Mouse (Mus musculus): ENCODE results near the gene Sorl1.

Gene Sorl1

DNA sequence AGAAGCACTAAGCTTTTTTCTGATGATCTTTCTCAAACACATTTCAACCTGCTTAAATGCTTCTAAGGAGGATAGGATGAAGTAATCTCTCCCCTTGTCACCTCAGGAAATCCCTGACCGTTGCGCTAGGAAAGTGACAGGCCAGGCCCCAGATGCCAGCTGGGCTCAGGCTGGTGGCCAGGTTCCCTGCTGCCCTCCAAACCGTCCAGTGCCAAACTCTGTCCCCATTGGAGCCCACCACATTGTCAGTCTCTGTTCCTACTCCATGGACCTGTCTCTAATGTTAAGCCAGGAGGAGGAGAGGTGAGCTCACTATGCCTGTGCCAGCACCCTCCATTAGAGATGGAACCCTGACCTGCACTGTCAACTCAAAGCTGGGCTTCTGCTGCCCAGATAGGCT lies 149.4 kb downstream of the Sorl1 start:
- 0 out of 2 replicates have a peak, but pooled peaks have one; percentile 26 for ATAC-seq (ENCODE audit: insufficient number of reproducible peaks, low FRiP score, low TSS enrichment)

GRCm38 (mm10) chr9:41973775-41974657 lies 150.1 kb downstream of the Sorl1 start:
- ATAC-seq (ENCODE audit: insufficient number of reproducible peaks, low FRiP score, low TSS enrichment): 0 out of 2 replicates have a peak, but pooled peaks have one; percentile 31

GRCm38 (mm10) chr9:41969961-41970360 lies 154.1 kb downstream of the Sorl1 start:
- no peak for ATAC-seq (ENCODE audit: insufficient number of reproducible peaks, low FRiP score, low TSS enrichment)

- ATAC-seq (ENCODE audit: insufficient number of reproducible peaks, low FRiP score, low TSS enrichment): no peak
These were observed 155.2 kb downstream of the Sorl1 start for GRCm38 (mm10) chr9:41968673-41969460.

GRCm38 (mm10) chr9:41961274-41961673 lies 162.8 kb downstream of the Sorl1 start:
- no peak for ATAC-seq (ENCODE audit: insufficient number of reproducible peaks, low FRiP score, low TSS enrichment)

GRCm38 (mm10) chr9:41958282-41958681 lies 165.8 kb downstream of the Sorl1 start:
- no peak for ATAC-seq (ENCODE audit: insufficient number of reproducible peaks, low FRiP score, low TSS enrichment)

DNA sequence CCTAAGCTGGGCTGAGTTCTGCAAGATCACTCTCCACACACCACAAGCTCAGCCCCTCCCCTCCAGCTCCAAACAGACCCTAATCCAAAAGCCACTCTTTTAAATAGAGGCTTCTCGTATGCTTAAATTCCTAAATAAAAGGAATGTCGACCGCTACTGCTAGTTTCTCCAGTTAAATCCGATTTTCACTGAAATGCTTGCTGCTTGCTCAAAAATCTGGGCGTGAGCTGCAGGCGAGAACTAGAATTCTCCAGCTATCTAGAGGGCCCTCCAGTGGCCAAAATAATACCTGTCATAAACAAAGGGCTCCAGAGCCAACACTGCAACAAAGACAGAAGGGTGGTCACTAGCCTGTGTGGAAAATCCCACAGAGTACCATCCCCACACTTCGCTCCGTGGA lies 170.6 kb downstream of the Sorl1 start:
- no peak for ATAC-seq (ENCODE audit: insufficient number of reproducible peaks, low FRiP score, low TSS enrichment)

GRCm38 (mm10) chr9:41952650-41953204 lies 171.4 kb downstream of the Sorl1 start:
- no peak for ATAC-seq (ENCODE audit: insufficient number of reproducible peaks, low FRiP score, low TSS enrichment)

GRCm38 (mm10) chr9:41951472-41952129 lies 172.5 kb downstream of the Sorl1 start:
- ATAC-seq (ENCODE audit: insufficient number of reproducible peaks, low FRiP score, low TSS enrichment): 0 out of 2 replicates have a peak, but pooled peaks have one; percentile 12

DNA sequence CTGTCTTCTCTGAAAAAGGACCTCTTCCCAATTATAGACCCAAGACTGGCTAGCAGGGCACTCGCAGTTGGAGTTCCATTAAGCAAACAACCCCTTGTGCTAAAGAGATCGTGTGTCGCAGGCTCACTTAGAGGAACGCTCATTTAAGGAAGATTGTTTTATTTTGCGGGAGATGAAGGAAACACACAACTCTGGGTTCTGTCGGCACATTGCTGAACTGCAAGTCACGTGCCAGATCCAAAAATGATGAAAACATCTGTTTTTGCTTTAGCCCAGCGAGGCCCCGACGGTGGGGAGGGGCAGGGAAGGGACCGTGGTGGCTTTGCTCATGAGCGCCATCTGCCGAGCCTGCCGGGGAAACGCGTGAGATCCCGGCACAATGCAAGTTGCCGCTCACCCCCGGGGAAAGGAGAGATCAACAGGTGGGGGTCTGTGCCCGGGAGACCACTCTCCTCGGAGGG lies 173.1 kb downstream of the Sorl1 start:
- peak; percentile 42; the same call in 1 of the 2 replicates for ATAC-seq (ENCODE audit: insufficient number of reproducible peaks, low FRiP score, low TSS enrichment)

- peak; percentile 60; the same call in 1 of the 2 replicates for ATAC-seq (ENCODE audit: insufficient number of reproducible peaks, low FRiP score, low TSS enrichment)
These were observed 173.7 kb downstream of the Sorl1 start for GRCm38 (mm10) chr9:41950109-41950990.

GRCm38 (mm10) chr9:41949476-41949875 lies 174.6 kb downstream of the Sorl1 start:
- no peak for ATAC-seq (ENCODE audit: insufficient number of reproducible peaks, low FRiP score, low TSS enrichment)

DNA sequence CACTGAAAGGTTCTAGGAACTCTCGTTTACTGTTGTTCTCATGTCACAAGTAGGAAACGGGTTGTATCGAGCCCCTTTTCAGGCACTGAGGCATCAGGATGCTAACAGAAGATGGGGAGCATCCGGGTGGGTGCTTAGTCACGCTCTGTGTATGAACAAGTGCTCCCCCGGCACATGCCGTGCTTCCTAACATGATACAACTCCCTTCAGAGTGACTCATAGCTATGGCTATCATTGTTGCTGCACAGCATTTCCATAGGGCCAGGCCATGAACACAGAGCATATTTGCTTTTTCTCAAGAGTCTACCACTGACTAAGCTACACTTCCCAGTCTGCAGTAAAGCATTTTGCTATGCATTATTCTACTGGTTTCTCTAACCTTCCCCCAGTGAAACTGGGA lies 179.1 kb downstream of the Sorl1 start:
- no peak for ATAC-seq (ENCODE audit: insufficient number of reproducible peaks, low FRiP score, low TSS enrichment)

- ATAC-seq (ENCODE audit: insufficient number of reproducible peaks, low FRiP score, low TSS enrichment): peak; percentile 64
These were observed 181.0 kb downstream of the Sorl1 start for GRCm38 (mm10) chr9:41942970-41943635.

- ATAC-seq (ENCODE audit: insufficient number of reproducible peaks, low FRiP score, low TSS enrichment): no peak
These were observed 183.7 kb downstream of the Sorl1 start for GRCm38 (mm10) chr9:41940311-41940853.

- no peak for ATAC-seq (ENCODE audit: insufficient number of reproducible peaks, low FRiP score, low TSS enrichment)
These were observed 185.6 kb downstream of the Sorl1 start for GRCm38 (mm10) chr9:41938449-41938848.

- ATAC-seq (ENCODE audit: insufficient number of reproducible peaks, low FRiP score, low TSS enrichment): no peak
These were observed 186.1 kb downstream of the Sorl1 start for GRCm38 (mm10) chr9:41937967-41938348.

GRCm38 (mm10) chr9:41937341-41937966 lies 186.6 kb downstream of the Sorl1 start:
- ATAC-seq (ENCODE audit: insufficient number of reproducible peaks, low FRiP score, low TSS enrichment): no peak
